Mouse (Mus musculus) testis, adult 2 months (tissue): Measurements from ENCODE around the gene Pigt. TPM values are rescaled to one million over a fixed set of nuclear protein-coding genes. Genes with fewer than 3 reads are reported as not detected.

Source experiments
- H3K27ac ChIP-seq: fragments of 200-500 bp; 2 replicates; pipeline ENCODE4 v1.5.1; 2012; ENCODE audit warnings: low read depth, low read length; ENCODE audit not compliant: control insufficient read depth, insufficient read depth
- H3K27me3 ChIP-seq: fragments of 200-500 bp; 2 replicates; pipeline ENCODE4 v1.6.1; 2012; ENCODE audit warnings: mild to moderate bottlenecking, low read length, moderate library complexity; ENCODE audit not compliant: control insufficient read depth, insufficient read depth
- H3K36me3 ChIP-seq: fragments of 200-500 bp; 2 replicates; pipeline ENCODE4 v1.6.1; 2012; ENCODE audit warnings: mild to moderate bottlenecking, low read length; ENCODE audit not compliant: control insufficient read depth, insufficient read depth
- H3K4me1 ChIP-seq: fragments of 200-500 bp; 2 replicates; pipeline ENCODE4 v1.6.1; 2012; ENCODE audit warnings: low read length; ENCODE audit not compliant: control insufficient read depth, insufficient read depth
- H3K4me3 ChIP-seq: fragments of 200-500 bp; 2 replicates; pipeline ENCODE4 v1.5.1; 2012; ENCODE audit warnings: low read depth, mild to moderate bottlenecking, low read length, moderate library complexity, mixed read lengths; ENCODE audit not compliant: control insufficient read depth
- CTCF ChIP-seq: fragments of 200-500 bp; IDR thresholded peaks from 2 replicates; pipeline ENCODE4 v1.5.1; 2012; ENCODE audit warnings: low read depth, mild to moderate bottlenecking, inconsistent platforms, low read length, moderate library complexity; ENCODE audit not compliant: control insufficient read depth, insufficient read depth, insufficient replicate concordance
- POLR2A ChIP-seq: fragments of 200-500 bp; IDR thresholded peaks from 2 replicates; pipeline ENCODE4 v1.6.1; 2012; ENCODE audit warnings: low read depth, mild to moderate bottlenecking, inconsistent platforms, low read length, moderate library complexity; ENCODE audit not compliant: control insufficient read depth
- polyA plus RNA-seq: library from polyadenylated mRNA; depleted of rRNA; stranded (reverse); fragments of >200 nt; gene quantifications from 2 replicates; pipeline ENCODE4 v1.2.3, GENCODE M21; 2012

Pigt gene
- polyA plus RNA-seq, 1 experiment, result 85.6 TPM

GRCm38 (mm10) chr2:164460745-164461551 is 36.4 kb upstream of the Pigt start, which contains the start of gene Gm20458:
TSS of gene Gm20458 (plus strand) at chr2:164460967.
- no peaks in the 10 kb centered on the region for H3K36me3 ChIP-seq
- H3K4me3 ChIP-seq, result peak within 1 kb of the TSS; percentile 95
- peaks cover 3% of the 10 kb centered on the region; the same call in 1 of the 2 replicates for H3K4me1 ChIP-seq
- peak within 1 kb of the TSS; percentile 79 for H3K27ac ChIP-seq
- no peaks in the 10 kb centered on the region for H3K27me3 ChIP-seq
- peak; percentile 60; the same call in 1 of the 2 replicates for TF ChIP-seq CTCF
- peak; percentile 82 for TF ChIP-seq POLR2A

DNA sequence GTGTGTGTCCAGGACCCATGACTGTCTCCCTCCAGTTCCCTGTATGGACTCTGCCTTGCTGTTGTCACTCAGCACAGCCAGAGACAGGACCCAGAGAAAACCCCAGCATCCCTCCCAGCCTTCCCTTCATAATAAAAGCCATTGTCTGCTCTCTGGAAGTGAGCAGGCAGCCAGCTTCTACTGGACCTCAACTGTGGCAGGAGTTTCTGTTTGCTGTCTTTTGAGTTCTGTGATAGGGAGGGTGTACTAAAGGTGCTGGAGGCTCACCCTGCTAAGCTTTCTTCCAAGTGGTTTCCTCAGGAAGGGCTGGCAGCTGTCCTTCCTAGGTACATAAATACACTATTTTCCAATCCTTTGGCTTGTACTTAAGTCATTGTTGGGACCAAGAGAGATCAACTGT is 32.2 kb upstream of the Pigt start:
- Histone ChIP-seq H3K4me1 (no peaks in the 10 kb centered on the region; the same call in 1 of the 2 replicates), H3K36me3 (no peaks in the 10 kb centered on the region; the same call in 1 of the 2 replicates), H3K27me3 (no peaks in the 10 kb centered on the region), H3K27ac (no peak overlapping the region), H3K4me3 (no peak overlapping the region)
- TF ChIP-seq CTCF, result no peak
- TF ChIP-seq POLR2A, result no peak

DNA sequence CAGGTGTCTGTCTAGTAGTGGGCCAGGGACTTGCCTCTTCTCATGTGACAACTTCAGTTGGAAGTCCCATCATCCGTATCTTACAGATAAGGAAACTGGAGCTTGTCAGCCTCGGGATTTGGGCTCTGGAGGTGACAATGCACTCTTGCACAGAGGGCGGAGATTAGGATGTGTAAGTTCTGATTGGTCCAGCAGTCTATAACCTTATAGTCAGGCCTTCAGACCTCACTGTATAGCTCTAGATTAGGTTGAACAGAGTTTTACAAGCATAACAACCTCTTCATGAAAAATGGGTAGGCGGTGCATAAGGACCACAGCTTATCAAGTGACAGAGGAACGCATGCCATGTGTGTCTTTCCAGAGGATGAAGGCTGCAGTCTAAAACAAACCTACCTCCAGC is 30.5 kb upstream of the Pigt start:
- TF ChIP-seq POLR2A (no peak), CTCF (no peak)
- Histone ChIP-seq H3K27me3 (no peaks in the 10 kb centered on the region), H3K4me3 (no peak overlapping the region), H3K4me1 (no peaks in the 10 kb centered on the region; the same call in 1 of the 2 replicates), H3K36me3 (no peaks in the 10 kb centered on the region; the same call in 1 of the 2 replicates), H3K27ac (no peak overlapping the region)

DNA sequence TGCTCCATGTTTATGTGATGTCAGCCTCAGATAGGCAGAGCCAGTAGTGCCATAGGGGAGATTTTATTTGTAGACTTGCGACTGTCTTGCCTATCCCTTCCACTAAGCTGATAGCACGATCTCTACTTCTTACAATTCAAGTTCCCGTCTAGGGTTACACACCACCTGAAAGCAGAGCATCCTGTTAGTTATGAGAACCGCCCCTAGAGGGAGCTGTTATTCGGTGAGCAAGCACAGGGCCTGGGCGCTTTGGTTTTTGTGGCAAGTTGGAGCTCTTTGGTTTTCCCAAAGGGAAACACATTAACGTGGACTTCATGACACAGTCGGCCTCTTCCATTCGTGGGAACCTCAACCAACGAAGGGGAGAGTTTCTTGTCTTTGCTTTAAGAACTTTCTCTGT is 27.1 kb upstream of the Pigt start:
- Histone ChIP-seq H3K4me1 (no peaks in the 10 kb centered on the region), H3K27me3 (no peaks in the 10 kb centered on the region), H3K27ac (peak overlapping the region; percentile 45), H3K36me3 (peaks cover 7% of the 10 kb centered on the region; the same call in 1 of the 2 replicates), H3K4me3 (peak overlapping the region; percentile 87)
- peak; percentile 39; the same call in 1 of the 2 replicates for TF ChIP-seq CTCF
- TF ChIP-seq POLR2A, result no peak; the same call in 1 of the 2 replicates

GRCm38 (mm10) chr2:164473624-164474023 is 23.7 kb upstream of the Pigt start, which contains the start of gene Trp53tg5:
TSS of gene Trp53tg5 (minus strand) at chr2:164473724.
- Histone ChIP-seq H3K4me1 (no peaks in the 10 kb centered on the region), H3K27ac (peak within 1 kb of the TSS; percentile 14; the same call in 1 of the 2 replicates), H3K27me3 (no peaks in the 10 kb centered on the region), H3K36me3 (peaks cover 7% of the 10 kb centered on the region; the same call in 1 of the 2 replicates), H3K4me3 (peak within 1 kb of the TSS; percentile 87)
- no peak for TF ChIP-seq CTCF
- peak; percentile 67; the same call in 1 of the 2 replicates for TF ChIP-seq POLR2A

DNA sequence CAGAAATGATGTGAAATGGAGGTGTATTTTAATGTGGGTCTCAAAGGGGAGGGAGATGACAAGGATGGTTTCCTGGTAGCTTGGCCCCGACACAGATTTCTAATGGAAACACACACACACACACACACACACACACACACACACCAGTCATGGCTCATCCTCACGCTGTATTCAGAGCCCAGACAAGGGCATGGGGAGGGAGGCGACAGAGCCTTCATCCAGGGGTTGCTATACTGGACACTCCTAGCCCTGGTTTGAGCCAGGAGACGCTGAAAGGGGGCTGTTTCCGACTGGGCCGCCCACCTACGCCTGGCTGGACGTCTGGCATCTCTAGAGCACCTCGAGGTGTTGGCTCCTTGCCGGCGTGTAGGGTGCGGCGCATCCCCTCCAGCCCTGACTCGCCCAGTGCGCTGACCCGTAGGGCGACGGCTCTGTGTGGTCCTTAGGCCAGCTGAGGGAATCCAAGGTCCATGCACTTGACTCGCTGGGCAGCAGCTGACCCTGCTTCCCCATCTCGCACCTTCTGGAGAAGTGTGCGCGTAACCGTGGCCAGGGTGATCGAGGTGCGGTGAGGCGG is 11.6 kb upstream of the Pigt start, which contains the start of gene Dbndd2:
Dbndd2 (plus strand) TSS at position 426 of the 577 bp plus-strand sequence.
- TF ChIP-seq POLR2A, result no peak
- TF ChIP-seq CTCF, result no peak
- 0 out of 2 replicates have a peak within 1 kb of the TSS, but pooled peaks have one; percentile 48 for H3K27ac ChIP-seq
- peak within 1 kb of the TSS; percentile 45 for H3K4me3 ChIP-seq
- no peaks in the 10 kb centered on the region for H3K36me3 ChIP-seq
- H3K27me3 ChIP-seq, result no peaks in the 10 kb centered on the region
- H3K4me1 ChIP-seq, result peaks cover 13% of the 10 kb centered on the region
